In the genomic region with DNA sequence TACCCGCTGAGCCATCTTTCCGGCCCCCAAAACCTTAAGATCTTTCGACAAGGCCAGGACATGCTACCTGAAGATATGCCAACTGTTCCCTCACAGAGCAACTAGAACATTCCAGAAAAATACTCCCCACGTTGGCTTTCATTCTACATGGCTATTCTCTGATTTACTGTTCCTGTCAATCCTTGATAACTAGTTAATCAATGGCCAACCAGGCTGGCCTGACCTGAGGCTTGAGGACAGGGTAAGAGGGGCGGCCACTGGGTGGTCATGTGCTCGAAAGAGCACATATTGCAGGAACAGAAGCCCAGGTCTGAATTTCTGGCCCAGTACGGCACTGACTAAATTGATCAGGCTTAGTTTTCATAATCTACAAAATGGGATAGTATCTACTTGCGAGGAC, we compare ENCODE assay signal across 24 mouse cellular contexts. TPM values are rescaled to one million over a fixed set of nuclear protein-coding genes. Genes with fewer than 3 reads are reported as not detected.
DNase-seq lines count a peak whose midpoint lies in the region; ATAC-seq and TF ChIP-seq lines count a peak whose summit lies in the region.
"Had no signal": no experiment of that assay in that cellular context is flagged by ENCODE, and none has a peak within 500 bp of the region (broad histone marks: within the 10 kb centered on the region; RNA-seq: fewer than 3 reads in every experiment).

No protein-coding gene starts in this region.

- no peak overlapping the region for H3K9ac ChIP-seq in kidney, embryonic 14.5 days (ENCODE audit: low read depth, low read length)
- no peak overlapping the region for H3K9ac ChIP-seq in liver, adult 2 months (ENCODE audit: low read depth, low read length)
- H3K9ac ChIP-seq: embryonic facial prominence, embryonic 13.5 days; embryonic facial prominence, embryonic 15.5 days; forebrain, embryonic 12.5 days had no signal

- H3K4me2 ChIP-seq in kidney, embryonic 14.5 days (replicated peaks; ENCODE audit: low read depth, low read length) = no peak overlapping the region
- H3K4me2 ChIP-seq: embryonic facial prominence, embryonic 13.5 days; embryonic facial prominence, embryonic 15.5 days; forebrain, embryonic 12.5 days had no signal

- peak; percentile 8 for DNase-seq in kidney, adult 18-20 months
- no peak for DNase-seq in kidney, postnatal 4 days
- peak; percentile 38 for DNase-seq in kidney, adult 9 months
- peak; percentile 27 for DNase-seq in liver, adult 2 months (ENCODE audit: extremely low read depth, low read depth, low spot score)
- DNase-seq in liver = no peak
- peak; percentile 19 to 50 for DNase-seq in kidney, postnatal 36 days
- DNase-seq in layer of hippocampus, postnatal 10 days (ENCODE audit: low spot score in 2 of 2) = no peak
- DNase-seq: adrenal gland, adult 2 months; adrenal gland, postnatal 10 days; adrenal gland, postnatal 25 days; cerebellum, adult 11 months; cerebellum, adult 18-20 months; cerebellum, adult 8-10 months; cerebellum, adult 9-11 months; cerebellum, postnatal 14 days; cerebellum, postnatal 36 days; embryo, embryonic 11 days had no signal

- H3K79me2 ChIP-seq in liver, adult 2 months (ENCODE audit: control insufficient read depth, insufficient read depth, low read length) = no peaks in the 10 kb centered on the region

- H3K9me3 ChIP-seq in kidney, embryonic 14.5 days (ENCODE audit: control insufficient read depth, low read length) = no peaks in the 10 kb centered on the region
- H3K9me3 ChIP-seq: embryonic facial prominence, embryonic 13.5 days; embryonic facial prominence, embryonic 15.5 days; forebrain, embryonic 10.5 days; forebrain, embryonic 12.5 days had no signal

- whole genome bisulfite sequencing in kidney, embryonic 14.5 days = 87% methylated on average over 8 of the region's 8 CpGs
- 67% methylated on average over 8 of the region's 8 CpGs for WGBS in liver, adult 2 months

- TF ChIP-seq CTCF in liver, adult 2 months (IDR thresholded peaks at IDR 0.05; ENCODE audit: low read depth, low read length) = no peak

- no peak for TF ChIP-seq POLR2A in liver, adult 2 months (IDR thresholded peaks at IDR 0.05; ENCODE audit: extremely low read depth, insufficient read depth, low read length)

- no peak for ATAC-seq in kidney, embryonic 14.5 days (ENCODE audit: low FRiP score, low TSS enrichment)
- ATAC-seq: forebrain, embryonic 14.5 days had no signal

- peaks cover 29% of the 10 kb centered on the region for H3K36me3 ChIP-seq in kidney, embryonic 14.5 days (ENCODE audit: control insufficient read depth, insufficient read depth, low read length)
- H3K36me3 ChIP-seq in liver, adult 2 months (ENCODE audit: control insufficient read depth, insufficient read depth, low read length) = peaks cover 15% of the 10 kb centered on the region; the same call in 1 of the 2 replicates

- H3K4me3 ChIP-seq in kidney, embryonic 14.5 days (ENCODE audit: low read length) = no peak overlapping the region
- H3K4me3 ChIP-seq in liver, adult 2 months (ENCODE audit: insufficient read depth, low read depth, low read length) = no peak overlapping the region
- H3K4me3 ChIP-seq: embryonic facial prominence, embryonic 13.5 days; embryonic facial prominence, embryonic 15.5 days; erythroblast, embryonic 14.5 days; forebrain, embryonic 10.5 days; forebrain, embryonic 12.5 days had no signal

- H3K27ac ChIP-seq in kidney, embryonic 14.5 days (ENCODE audit: low read depth, low read length) = no peak overlapping the region
- H3K27ac ChIP-seq in liver, adult 2 months (replicated peaks; ENCODE audit: insufficient read depth, low read depth, low read length) = no peak overlapping the region
- H3K27ac ChIP-seq: embryonic facial prominence, embryonic 13.5 days; embryonic facial prominence, embryonic 15.5 days; forebrain, embryonic 10.5 days; forebrain, embryonic 12.5 days had no signal

- H3K27me3 ChIP-seq in kidney, embryonic 14.5 days (ENCODE audit: control insufficient read depth, insufficient read depth, low read length) = no peaks in the 10 kb centered on the region
- H3K27me3 ChIP-seq in liver, adult 2 months (ENCODE audit: control insufficient read depth, insufficient read depth, low read length) = no peaks in the 10 kb centered on the region
- H3K27me3 ChIP-seq: embryonic facial prominence, embryonic 13.5 days; embryonic facial prominence, embryonic 15.5 days; forebrain, embryonic 12.5 days had no signal

- H3K4me1 ChIP-seq in kidney, embryonic 14.5 days (ENCODE audit: control insufficient read depth, insufficient read depth, low read length) = peaks cover 17% of the 10 kb centered on the region
- H3K4me1 ChIP-seq in liver, adult 2 months (ENCODE audit: control insufficient read depth, insufficient read depth, low read length) = no peaks in the 10 kb centered on the region
- H3K4me1 ChIP-seq: embryonic facial prominence, embryonic 13.5 days; embryonic facial prominence, embryonic 15.5 days had no signal

RNA-seq across cellular contexts. Expression of a gene that starts 31.8 kb away (rescaled TPM):
- polyA plus RNA-seq in kidney, embryonic 14.5 days (2014; fragmentation: Nextera tagmentation; extraction: Ambion mirVana) = 61.0 and 69.3 TPM in 2 replicates
- total RNA-seq in liver, adult 2 months (2014; rRNA removed) = 32.5 and 55.3 TPM in 2 replicates
- polyA plus RNA-seq in liver, adult 2 months (2012; rRNA removed) = 45.8 and 48.1 TPM in 2 replicates
- 10 to 100 TPM; 64.3 to 66.9 TPM for total RNA-seq in layer of hippocampus, postnatal 10 days (2021)

RNA-seq across cellular contexts. Expression of a gene that starts 39.1 kb away (rescaled TPM):
- 6.5 and 7.2 TPM in 2 replicates for polyA plus RNA-seq in kidney, embryonic 14.5 days (2014; fragmentation: Nextera tagmentation; extraction: Ambion mirVana)
- 0.83 and 1.5 TPM in 2 replicates for total RNA-seq in liver, adult 2 months (2014; rRNA removed)
- 2.4 and 2.8 TPM in 2 replicates for polyA plus RNA-seq in liver, adult 2 months (2012; rRNA removed)
- 10 to 100 TPM; 10.0 to 11.8 TPM for total RNA-seq in layer of hippocampus, postnatal 10 days (2021)

Comparison
In these comparisons a context has a peak if more than half of its experiments do, and no peak if none do; other contexts are left out.
1. DNase-seq: peak in kidney, adult 18-20 months (single experiment), kidney, adult 9 months (single experiment), liver, adult 2 months (single experiment) and kidney, postnatal 36 days (2 of 2); none in kidney, postnatal 4 days (0 of 2), liver (single experiment) and layer of hippocampus, postnatal 10 days (0 of 2).